Mouse (Mus musculus): ENCODE data around the gene Camk2b.

Gene Camk2b

GRCm38 (mm10) chr11:5983629-5984028 lies 82.5 kb downstream of the Camk2b start:
- DNase-seq (ENCODE audit: low spot score in 2 of 2), result no peak

GRCm38 (mm10) chr11:5981323-5981722 lies 84.8 kb downstream of the Camk2b start:
- DNase-seq (ENCODE audit: low spot score in 2 of 2), result no peak

- DNase-seq (ENCODE audit: low spot score in 2 of 2), result no peak
Observed at GRCm38 (mm10) chr11:5980561-5980960, 85.6 kb downstream of the Camk2b start.

- no peak for DNase-seq (ENCODE audit: low spot score in 2 of 2)
Observed at GRCm38 (mm10) chr11:5980108-5980507, 86.1 kb downstream of the Camk2b start.

- DNase-seq (ENCODE audit: low spot score in 2 of 2), result no peak
Observed at GRCm38 (mm10) chr11:5979088-5979487, 87.1 kb downstream of the Camk2b start.

GRCm38 (mm10) chr11:5976106-5976505 lies 90.1 kb downstream of the Camk2b start:
- DNase-seq (ENCODE audit: low spot score in 2 of 2), result no peak

GRCm38 (mm10) chr11:5975068-5975467 lies 91.1 kb downstream of the Camk2b start:
- DNase-seq (ENCODE audit: low spot score in 2 of 2), result no peak

GRCm38 (mm10) chr11:5974053-5974452 lies 92.1 kb downstream of the Camk2b start:
- DNase-seq (ENCODE audit: low spot score in 2 of 2), result no peak

GRCm38 (mm10) chr11:5973151-5973550 lies 93.0 kb downstream of the Camk2b start:
- no peak for DNase-seq (ENCODE audit: low spot score in 2 of 2)

GRCm38 (mm10) chr11:5971202-5971601 lies 95.0 kb downstream of the Camk2b start:
- no peak for DNase-seq (ENCODE audit: low spot score in 2 of 2)

GRCm38 (mm10) chr11:5968223-5968622 lies 97.9 kb downstream of the Camk2b start:
- DNase-seq (ENCODE audit: low spot score in 2 of 2), result no peak

GRCm38 (mm10) chr11:5966751-5967150 lies 99.4 kb downstream of the Camk2b start:
- peak; percentile 35 to 43 for DNase-seq (ENCODE audit: low spot score in 2 of 2)

GRCm38 (mm10) chr11:5965865-5966264 lies 100.3 kb downstream of the Camk2b start:
- no peak for DNase-seq (ENCODE audit: low spot score in 2 of 2)

- DNase-seq (ENCODE audit: low spot score in 2 of 2), result no peak
Observed at GRCm38 (mm10) chr11:5960051-5960450, 106.1 kb downstream of the Camk2b start.

GRCm38 (mm10) chr11:5955546-5956276 lies 110.5 kb downstream of the Camk2b start, which contains the start of gene Ykt6:
Gene Ykt6 (plus strand): TSS chr11:5955693.
- peak; percentile 89 to 97 for DNase-seq (ENCODE audit: low spot score in 2 of 2)

GRCm38 (mm10) chr11:5954965-5955504 lies 111.1 kb downstream of the Camk2b start:
- peak in 1 of 2 experiments; percentile 54 for DNase-seq (ENCODE audit: low spot score in 2 of 2)

GRCm38 (mm10) chr11:5954435-5954834 lies 111.7 kb downstream of the Camk2b start:
- no peak for DNase-seq (ENCODE audit: low spot score in 2 of 2)

GRCm38 (mm10) chr11:5953130-5953765 lies 112.9 kb downstream of the Camk2b start:
- no peak for DNase-seq (ENCODE audit: low spot score in 2 of 2)

GRCm38 (mm10) chr11:5952501-5952900 lies 113.7 kb downstream of the Camk2b start:
- peak in 1 of 2 experiments; percentile 17 for DNase-seq (ENCODE audit: low spot score in 2 of 2)

- DNase-seq (ENCODE audit: low spot score in 2 of 2), result no peak
Observed at GRCm38 (mm10) chr11:5949586-5950352, 116.4 kb downstream of the Camk2b start, which contains the start of gene Gck. Gene Gck (minus strand): TSS chr11:5950081.

- DNase-seq (ENCODE audit: low spot score in 2 of 2), result no peak
Observed at GRCm38 (mm10) chr11:5948546-5949250, 117.5 kb downstream of the Camk2b start.
